Mouse (Mus musculus) forebrain, embryonic 15.5 days (tissue): Measurements from ENCODE around the gene Mfap4. TPM values are rescaled to one million over a fixed set of nuclear protein-coding genes. Genes with fewer than 3 reads are reported as not detected.

Source experiments
- ATAC-seq: fragments of 200-750 bp; cut with Nextera tagmentation; replicated peaks from 2 replicates; pipeline ENCODE4 v1.8.0; 2017; ENCODE audit warnings: mild to moderate bottlenecking, moderate TSS enrichment, moderate library complexity
- H3K27ac ChIP-seq: fragments of 300-500 bp; sonication (generic); replicated peaks from 2 replicates; pipeline ENCODE4 v1.5.1; 2015; ENCODE audit warnings: mild to moderate bottlenecking, inconsistent platforms
- H3K27me3 ChIP-seq: fragments of 300-500 bp; sonication (generic); 2 replicates; pipeline ENCODE4 v1.6.1; 2015; ENCODE audit warnings: inconsistent platforms
- H3K36me3 ChIP-seq: fragments of 300-500 bp; sonication (generic); 2 replicates; pipeline ENCODE4 v1.6.1; 2015; ENCODE audit warnings: mild to moderate bottlenecking, inconsistent platforms
- H3K4me1 ChIP-seq: fragments of 300-500 bp; sonication (generic); 2 replicates; pipeline ENCODE4 v1.6.1; 2015; ENCODE audit warnings: inconsistent platforms
- H3K4me2 ChIP-seq: fragments of 300-500 bp; sonication (generic); replicated peaks from 2 replicates; pipeline ENCODE4 v1.6.1; 2015; ENCODE audit warnings: mild to moderate bottlenecking, inconsistent platforms
- H3K4me3 ChIP-seq: fragments of 300-500 bp; sonication (generic); 2 replicates; pipeline ENCODE4 v1.5.1; 2015; ENCODE audit warnings: mild to moderate bottlenecking, inconsistent platforms
- H3K9ac ChIP-seq: fragments of 300-500 bp; sonication (generic); replicated peaks from 2 replicates; pipeline ENCODE4 v1.6.1; 2015; ENCODE audit warnings: mild to moderate bottlenecking, inconsistent platforms
- H3K9me3 ChIP-seq: fragments of 300-500 bp; sonication (generic); 2 replicates; pipeline ENCODE4 v1.6.1; 2016; ENCODE audit warnings: inconsistent platforms
- WGBS: fragments of 180-500 bp; shearing (Covaris S2); methylation state at CpG from one replicate; pipeline ENCODE4 v1.1.7; 2015; ENCODE audit warnings: mixed read lengths; 5-methylcytosine and 5-hydroxymethylcytosine counted together
- polyA plus RNA-seq: library from polyadenylated mRNA; unstranded; fragments of >200 nt; fragmentation: Nextera tagmentation; extraction: Ambion mirVana; gene quantifications from 2 replicates; pipeline ENCODE4 v1.2.1, GENCODE M21; 2015

Mfap4 gene
- polyA plus RNA-seq, 1 experiment from 2014 or later: 50.5 TPM

- Histone ChIP-seq H3K4me3 (no peak overlapping the region), H3K36me3 (peaks cover 20% of the 10 kb centered on the region), H3K4me1 (peaks cover 32% of the 10 kb centered on the region), H3K9ac (no peak overlapping the region), H3K27ac (no peak overlapping the region), H3K4me2 (no peak overlapping the region), H3K9me3 (no peaks in the 10 kb centered on the region), H3K27me3 (no peaks in the 10 kb centered on the region)
- 94% methylated on average over 2 of the region's 2 CpGs for WGBS
- ATAC-seq: no peak
Observed at GRCm38 (mm10) chr11:61495528-61495927, 10.3 kb downstream of the Mfap4 start.

GRCm38 (mm10) chr11:61497490-61497889 is 12.3 kb downstream of the Mfap4 start:
- H3K27me3 ChIP-seq: no peaks in the 10 kb centered on the region
- no peak overlapping the region for H3K4me2 ChIP-seq
- no peak overlapping the region for H3K9ac ChIP-seq
- no peak for ATAC-seq
- 88% methylated on average over 1 of the region's 1 CpGs for WGBS
- peaks cover 16% of the 10 kb centered on the region for H3K4me1 ChIP-seq
- H3K9me3 ChIP-seq: no peaks in the 10 kb centered on the region
- peaks cover 2% of the 10 kb centered on the region; the same call in 1 of the 2 replicates for H3K36me3 ChIP-seq
- no peak overlapping the region for H3K4me3 ChIP-seq
- H3K27ac ChIP-seq: no peak overlapping the region

GRCm38 (mm10) chr11:61498736-61499504 is 13.7 kb downstream of the Mfap4 start:
- H3K4me3 ChIP-seq: no peak overlapping the region
- H3K9me3 ChIP-seq: no peaks in the 10 kb centered on the region
- peaks cover 9% of the 10 kb centered on the region for H3K4me1 ChIP-seq
- H3K4me2 ChIP-seq: no peak overlapping the region
- no peaks in the 10 kb centered on the region for H3K27me3 ChIP-seq
- no peaks in the 10 kb centered on the region for H3K36me3 ChIP-seq
- WGBS: 84% methylated on average over 6 of the region's 6 CpGs
- no peak overlapping the region for H3K9ac ChIP-seq
- no peak for ATAC-seq
- H3K27ac ChIP-seq: no peak overlapping the region

- Histone ChIP-seq H3K4me2 (peak overlapping the region; percentile 60), H3K4me1 (peaks cover 18% of the 10 kb centered on the region), H3K27me3 (no peaks in the 10 kb centered on the region), H3K27ac (peak overlapping the region; percentile 90), H3K9ac (no peak overlapping the region), H3K36me3 (no peaks in the 10 kb centered on the region), H3K4me3 (peak overlapping the region; percentile 58; the same call in 1 of the 2 replicates), H3K9me3 (no peaks in the 10 kb centered on the region)
- WGBS: 74% methylated on average over 8 of the region's 8 CpGs
- no peak for ATAC-seq
Observed at GRCm38 (mm10) chr11:61503933-61504332, 18.7 kb downstream of the Mfap4 start.

- H3K4me3 ChIP-seq: peak within 1 kb of the TSS; percentile 58
- peak within 1 kb of the TSS; percentile 90 for H3K27ac ChIP-seq
- peaks cover 18% of the 10 kb centered on the region for H3K4me1 ChIP-seq
- H3K36me3 ChIP-seq: peaks cover 2% of the 10 kb centered on the region; the same call in 1 of the 2 replicates
- WGBS: under 1% methylated on average over 39 of the region's 39 CpGs
- H3K9me3 ChIP-seq: no peaks in the 10 kb centered on the region
- ATAC-seq: peak; percentile 95
- H3K27me3 ChIP-seq: no peaks in the 10 kb centered on the region
- peak within 1 kb of the TSS; percentile 76 for H3K9ac ChIP-seq
- peak within 1 kb of the TSS; percentile 60 for H3K4me2 ChIP-seq
Observed at GRCm38 (mm10) chr11:61504713-61505257, 19.6 kb downstream of the Mfap4 start, which contains the start of gene B9d1. Gene B9d1 (plus strand): TSS chr11:61505144.

GRCm38 (mm10) chr11:61514953-61515352 is 29.7 kb downstream of the Mfap4 start:
- Histone ChIP-seq H3K4me2 (no peak overlapping the region), H3K36me3 (peaks cover 35% of the 10 kb centered on the region), H3K27me3 (no peaks in the 10 kb centered on the region), H3K4me1 (no peaks in the 10 kb centered on the region), H3K4me3 (no peak overlapping the region), H3K27ac (no peak overlapping the region), H3K9me3 (no peaks in the 10 kb centered on the region), H3K9ac (no peak overlapping the region)
- WGBS: 32% methylated on average over 3 of the region's 3 CpGs
- no peak for ATAC-seq

- H3K27ac ChIP-seq: no peak overlapping the region
- ATAC-seq: no peak
- H3K4me2 ChIP-seq: no peak overlapping the region
- WGBS: 95% methylated on average over 1 of the region's 1 CpGs
- H3K36me3 ChIP-seq: peaks cover 51% of the 10 kb centered on the region
- H3K27me3 ChIP-seq: no peaks in the 10 kb centered on the region
- no peak overlapping the region for H3K4me3 ChIP-seq
- no peaks in the 10 kb centered on the region for H3K4me1 ChIP-seq
- H3K9ac ChIP-seq: no peak overlapping the region
- no peaks in the 10 kb centered on the region for H3K9me3 ChIP-seq
Observed at GRCm38 (mm10) chr11:61517971-61518370, 32.7 kb downstream of the Mfap4 start.

- Histone ChIP-seq H3K27ac (no peak overlapping the region), H3K9me3 (no peaks in the 10 kb centered on the region), H3K36me3 (peaks cover 49% of the 10 kb centered on the region), H3K4me1 (no peaks in the 10 kb centered on the region), H3K27me3 (no peaks in the 10 kb centered on the region), H3K4me2 (no peak overlapping the region), H3K4me3 (no peak overlapping the region), H3K9ac (no peak overlapping the region)
- WGBS: 92% methylated on average over 3 of the region's 3 CpGs
- ATAC-seq: no peak
Observed at GRCm38 (mm10) chr11:61518871-61519270, 33.6 kb downstream of the Mfap4 start.

- no peak overlapping the region for H3K9ac ChIP-seq
- no peak for ATAC-seq
- peaks cover 47% of the 10 kb centered on the region for H3K36me3 ChIP-seq
- no peaks in the 10 kb centered on the region for H3K9me3 ChIP-seq
- no peak overlapping the region for H3K4me2 ChIP-seq
- no peak overlapping the region for H3K27ac ChIP-seq
- no peak overlapping the region for H3K4me3 ChIP-seq
- 95% methylated on average over 3 of the region's 3 CpGs for WGBS
- H3K4me1 ChIP-seq: no peaks in the 10 kb centered on the region
- H3K27me3 ChIP-seq: no peaks in the 10 kb centered on the region
Observed at GRCm38 (mm10) chr11:61519484-61520107, 34.4 kb downstream of the Mfap4 start.

- 88% methylated on average over 1 of the region's 1 CpGs for WGBS
- no peak overlapping the region for H3K4me2 ChIP-seq
- H3K9me3 ChIP-seq: no peaks in the 10 kb centered on the region
- no peak overlapping the region for H3K27ac ChIP-seq
- peaks cover 5% of the 10 kb centered on the region; the same call in 1 of the 2 replicates for H3K4me1 ChIP-seq
- ATAC-seq: no peak
- no peaks in the 10 kb centered on the region for H3K27me3 ChIP-seq
- H3K4me3 ChIP-seq: no peak overlapping the region
- peaks cover 8% of the 10 kb centered on the region; the same call in 1 of the 2 replicates for H3K36me3 ChIP-seq
- no peak overlapping the region for H3K9ac ChIP-seq
Observed at GRCm38 (mm10) chr11:61526872-61527271, 41.6 kb downstream of the Mfap4 start.

- no peaks in the 10 kb centered on the region for H3K27me3 ChIP-seq
- no peaks in the 10 kb centered on the region for H3K9me3 ChIP-seq
- no peak overlapping the region for H3K9ac ChIP-seq
- peaks cover 7% of the 10 kb centered on the region; the same call in 1 of the 2 replicates for H3K4me1 ChIP-seq
- peak overlapping the region; percentile 22; the same call in 1 of the 2 replicates for H3K27ac ChIP-seq
- no peak overlapping the region for H3K4me3 ChIP-seq
- peak; percentile 57 for ATAC-seq
- 45% methylated on average over 4 of the region's 4 CpGs for WGBS
- H3K4me2 ChIP-seq: no peak overlapping the region
- no peaks in the 10 kb centered on the region for H3K36me3 ChIP-seq
Observed at GRCm38 (mm10) chr11:61529268-61529713, 44.1 kb downstream of the Mfap4 start.

- ATAC-seq: no peak
- Histone ChIP-seq H3K9me3 (no peaks in the 10 kb centered on the region), H3K4me3 (no peak overlapping the region), H3K4me1 (0 out of 2 replicates have a peak, but pooled peaks cover 3% of the 10 kb centered on the region), H3K36me3 (no peaks in the 10 kb centered on the region), H3K9ac (no peak overlapping the region), H3K27me3 (no peaks in the 10 kb centered on the region), H3K27ac (no peak overlapping the region; the same call in 1 of the 2 replicates), H3K4me2 (no peak overlapping the region)
- 96% methylated on average over 2 of the region's 2 CpGs for WGBS
Observed at GRCm38 (mm10) chr11:61532820-61533219, 47.6 kb downstream of the Mfap4 start.
